Mouse (Mus musculus) layer of hippocampus, postnatal 10 days (tissue): ENCODE measurements at regions not wholly inside any gene's neighbourhood (a gene's known extent, or its start where the extent isn't known, plus 50 kb on each side); places are given as distances from the start of the nearest gene placed in this dataset.

Experiments
- DNase-seq, 2 experiments: peaks; one replicate each; pipeline ENCODE4 v3.0.0; 2021; ENCODE audit warnings: low spot score in 2 of 2

DNA sequence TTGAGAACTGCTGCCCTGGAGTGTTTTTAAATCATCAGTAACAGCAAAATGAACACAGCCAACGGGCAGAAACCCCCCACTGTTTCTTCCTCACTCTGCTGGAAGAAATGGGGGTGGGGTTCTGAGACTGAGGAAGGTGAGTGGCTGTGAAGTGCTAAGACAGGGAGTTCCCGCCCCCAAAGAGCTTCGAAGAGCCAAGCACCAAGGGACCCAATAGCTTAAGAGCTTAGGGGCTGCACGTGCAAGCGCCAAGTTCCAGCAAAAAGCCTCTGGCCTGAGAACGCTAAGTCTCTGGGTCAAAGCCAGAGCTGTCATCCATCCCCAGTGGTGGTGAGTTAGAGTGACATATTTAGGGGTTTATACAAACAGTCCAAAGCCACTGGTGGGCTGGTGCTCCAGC lies 55.1 kb upstream of the Pcbd1 start:
- DNase-seq = no peak

DNA sequence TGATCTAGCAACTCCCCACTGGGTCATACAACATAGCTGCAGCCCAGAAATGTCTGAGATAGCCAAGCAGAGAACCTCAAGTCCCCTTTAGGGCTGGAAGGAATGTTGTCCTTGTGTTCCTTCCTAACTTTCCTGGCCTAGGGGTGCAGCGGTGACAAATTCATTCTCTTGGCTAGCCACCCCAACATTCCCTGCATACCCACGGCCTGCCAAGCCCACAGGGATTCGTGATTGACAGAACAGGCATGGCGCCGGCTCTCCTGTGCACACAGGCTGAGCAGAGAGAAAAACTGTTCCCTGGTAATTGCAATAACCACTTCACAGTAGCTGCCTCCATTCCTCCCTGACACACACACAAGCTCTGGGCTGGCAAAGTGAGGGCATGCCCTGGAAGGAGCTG lies 60.5 kb upstream of the Pcbd1 start:
- peak in 1 of 2 experiments; percentile 21 for DNase-seq

DNA sequence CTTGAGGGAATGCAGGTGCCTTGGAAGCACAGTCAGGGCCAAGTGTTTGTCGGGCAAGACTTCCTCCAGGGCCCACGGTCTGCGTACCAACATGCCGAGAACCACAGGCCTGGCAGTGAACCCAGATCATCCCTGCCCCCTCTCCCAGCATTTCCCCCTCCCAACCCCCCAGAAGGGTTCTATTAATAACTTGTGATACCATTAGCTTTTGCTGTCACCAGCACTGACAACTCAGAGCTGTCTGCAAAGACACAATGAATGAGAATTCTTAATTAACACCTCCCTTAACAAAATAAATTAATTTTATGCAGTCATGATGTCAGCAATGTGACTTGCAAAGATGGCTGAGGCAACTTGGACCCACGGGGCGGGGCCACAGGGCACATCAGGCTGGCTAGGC lies 61.9 kb upstream of the Pcbd1 start:
- DNase-seq = no peak

DNA sequence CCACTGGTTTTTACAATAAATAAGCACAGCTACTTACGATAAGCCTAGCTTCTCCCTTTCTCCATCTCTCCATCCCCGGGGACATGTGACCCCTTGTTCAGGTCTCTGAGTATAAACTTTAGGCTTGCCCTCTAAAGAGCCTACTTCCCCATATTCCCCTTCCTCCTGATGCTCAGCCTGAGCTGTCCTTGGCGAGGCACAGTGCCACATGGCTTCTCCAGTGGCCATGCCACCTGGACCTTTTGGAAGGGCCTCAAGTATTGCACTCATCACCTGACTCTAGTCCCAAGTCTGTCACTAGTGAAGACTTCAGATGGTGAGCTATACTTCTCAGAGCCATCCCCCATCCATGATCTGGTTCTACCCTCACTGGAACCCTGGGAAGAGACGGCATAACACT lies 64.1 kb upstream of the Pcbd1 start:
- DNase-seq = no peak

DNA sequence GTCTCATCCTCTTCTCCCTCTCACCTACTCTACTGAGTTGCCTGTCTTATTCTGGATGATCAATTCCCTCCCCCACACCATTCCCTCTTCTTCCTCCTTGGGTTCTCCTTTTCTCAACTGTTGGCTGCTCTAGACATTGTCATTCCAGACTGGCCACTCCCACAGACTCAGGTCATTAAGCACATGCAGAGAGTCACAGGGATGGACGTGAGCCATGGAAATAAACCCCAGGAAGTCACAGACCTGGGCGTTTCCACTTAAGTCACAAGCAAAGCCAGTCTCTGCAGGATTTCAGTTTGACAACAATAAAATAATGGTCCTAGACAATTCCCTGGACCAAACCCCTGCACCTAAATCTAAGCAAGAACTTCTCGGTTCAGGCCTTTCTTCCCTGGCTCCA lies 65.0 kb upstream of the Pcbd1 start:
- no peak for DNase-seq

DNA sequence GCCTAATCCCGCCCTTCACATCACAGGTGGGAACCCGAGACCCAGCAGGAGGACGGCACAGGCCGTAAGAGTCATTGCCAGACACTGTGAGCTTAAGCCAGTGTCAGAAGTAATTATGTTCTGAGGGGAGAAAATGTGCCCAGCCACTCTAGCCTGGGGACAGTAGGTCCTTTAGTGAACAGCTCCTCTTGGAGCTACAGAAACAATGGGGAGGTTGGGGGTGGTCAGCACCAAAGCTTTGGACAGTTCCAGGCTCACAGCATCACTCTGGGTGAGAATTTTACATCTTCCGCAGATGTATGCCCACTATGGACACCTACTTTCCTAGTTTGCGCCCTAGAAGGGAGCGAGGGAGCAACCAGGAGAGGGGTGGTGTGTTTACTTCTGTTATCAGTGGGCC lies 65.7 kb upstream of the Pcbd1 start:
- no peak for DNase-seq

DNA sequence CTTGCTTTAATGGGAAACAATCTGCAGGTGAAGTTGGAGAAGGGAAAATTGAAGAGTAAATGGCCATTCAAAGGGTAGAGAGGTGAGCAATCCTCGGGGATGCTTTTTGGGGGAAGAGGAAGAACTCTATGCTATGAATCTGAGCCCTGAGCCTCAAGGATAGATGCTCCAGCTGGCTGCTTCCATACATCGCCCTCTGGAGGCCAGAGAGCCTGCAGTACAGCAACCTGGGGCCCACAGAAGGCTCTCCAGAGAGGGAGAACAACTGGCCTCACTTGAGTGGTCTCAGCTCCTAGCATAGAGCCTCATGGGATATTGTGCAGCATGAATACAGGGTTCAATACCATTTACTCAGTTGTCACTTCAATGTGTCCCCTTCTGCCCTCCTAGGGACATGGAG lies 69.6 kb upstream of the Pcbd1 start:
- DNase-seq = peak in 1 of 2 experiments; percentile 39

DNA sequence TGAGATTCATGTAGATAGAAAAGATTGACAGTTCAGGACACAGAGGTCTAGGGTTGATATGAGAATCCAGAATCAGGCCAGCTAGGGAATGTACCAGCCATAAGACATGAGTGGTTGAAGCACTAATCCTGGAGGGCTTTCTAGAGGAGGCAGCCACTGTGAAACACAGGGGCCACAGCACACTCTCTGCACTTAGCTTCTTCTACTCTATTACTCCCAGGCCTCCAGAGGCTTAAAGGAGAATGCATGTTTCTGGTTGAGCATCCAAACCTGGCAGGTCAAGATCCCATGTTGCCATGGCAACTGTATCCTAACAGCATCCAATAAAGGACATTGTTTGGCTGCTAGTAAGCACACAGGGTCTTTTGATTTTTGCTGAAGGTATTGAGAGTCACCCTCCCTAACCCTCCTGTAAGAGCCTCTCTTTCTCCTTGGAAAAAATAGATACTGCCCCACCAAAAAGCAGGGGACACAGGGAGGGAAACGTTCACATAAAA lies 76.9 kb upstream of the Pcbd1 start:
- no peak for DNase-seq

DNA sequence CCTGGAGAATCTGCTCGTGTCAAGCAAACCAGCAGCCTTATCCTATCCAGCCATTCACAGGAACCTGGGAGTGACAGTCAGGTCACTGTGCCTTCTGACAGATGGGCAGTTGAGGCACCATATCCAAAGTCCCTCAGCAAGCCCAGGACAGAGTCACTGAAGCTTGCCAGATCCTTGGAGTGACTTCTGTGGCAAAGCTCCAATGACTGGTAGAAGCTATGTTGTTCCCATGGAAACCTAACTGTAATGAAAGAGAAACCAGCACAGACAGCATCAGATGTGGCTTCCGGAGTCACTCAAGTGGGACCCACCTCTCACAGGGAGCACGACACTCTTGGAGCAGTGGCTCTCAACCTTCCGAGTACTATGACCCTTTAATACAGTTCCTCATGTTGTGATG lies 78.4 kb upstream of the Pcbd1 start:
- no peak for DNase-seq

DNA sequence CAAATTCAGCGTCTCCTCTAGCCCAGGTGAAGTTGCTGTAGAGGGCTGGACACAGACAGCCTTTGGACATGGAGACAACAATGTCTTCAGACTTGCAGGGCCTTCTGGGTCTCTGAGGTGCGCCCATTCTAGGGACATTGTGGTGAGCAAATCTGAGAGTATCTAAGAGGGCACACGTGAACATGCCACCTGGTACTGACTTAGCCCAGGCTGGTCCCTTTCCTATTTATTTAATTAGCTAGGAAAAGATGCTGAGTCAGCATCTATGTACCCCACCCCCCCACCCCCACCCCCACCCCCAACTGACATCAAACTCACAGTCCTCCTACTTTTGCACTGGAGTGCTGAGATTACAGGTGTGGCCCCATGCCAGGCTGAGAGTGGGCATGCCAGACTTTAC lies 81.7 kb upstream of the Pcbd1 start:
- no peak for DNase-seq

DNA sequence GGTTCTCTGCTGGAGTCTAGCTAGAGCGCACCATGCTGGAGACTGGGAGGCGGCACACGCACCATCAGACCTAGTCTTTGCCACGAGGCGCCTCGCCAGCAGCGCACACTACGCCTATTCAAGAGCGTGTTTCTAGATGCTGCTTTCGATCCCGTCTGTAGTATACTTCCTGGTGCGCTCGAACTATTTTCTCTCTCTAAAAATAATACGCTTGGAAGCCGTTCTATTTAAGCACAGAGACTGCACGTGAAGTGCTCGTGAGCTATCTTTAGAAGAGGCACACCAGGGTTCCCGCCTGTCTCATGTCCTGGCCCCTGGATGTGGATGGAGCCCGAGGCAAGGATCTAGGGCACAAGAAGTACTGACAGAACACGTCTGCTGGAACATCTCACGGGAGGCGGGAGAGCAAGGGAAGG lies 87.4 kb upstream of the Pcbd1 start:
- no peak for DNase-seq

DNA sequence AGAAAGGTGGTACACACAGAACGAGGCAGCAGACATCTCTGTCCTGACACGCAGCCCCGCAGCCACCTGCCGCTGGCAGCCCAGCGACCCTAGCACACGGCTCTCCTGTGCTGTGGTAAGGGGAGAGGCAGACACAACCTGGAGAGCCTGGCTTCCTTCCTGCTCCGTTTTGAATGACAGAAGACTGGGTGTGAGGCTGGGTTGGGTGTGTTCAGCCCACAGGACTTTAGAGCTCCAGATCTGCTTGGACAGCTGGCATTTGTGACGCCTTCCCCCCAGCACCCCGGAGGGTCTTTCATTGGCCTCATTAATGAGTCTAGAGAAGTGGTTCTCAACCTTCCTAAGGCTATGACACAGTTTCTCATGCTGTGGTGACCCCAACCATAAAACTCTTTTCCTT lies 91.7 kb upstream of the Pcbd1 start:
- DNase-seq = no peak

DNA sequence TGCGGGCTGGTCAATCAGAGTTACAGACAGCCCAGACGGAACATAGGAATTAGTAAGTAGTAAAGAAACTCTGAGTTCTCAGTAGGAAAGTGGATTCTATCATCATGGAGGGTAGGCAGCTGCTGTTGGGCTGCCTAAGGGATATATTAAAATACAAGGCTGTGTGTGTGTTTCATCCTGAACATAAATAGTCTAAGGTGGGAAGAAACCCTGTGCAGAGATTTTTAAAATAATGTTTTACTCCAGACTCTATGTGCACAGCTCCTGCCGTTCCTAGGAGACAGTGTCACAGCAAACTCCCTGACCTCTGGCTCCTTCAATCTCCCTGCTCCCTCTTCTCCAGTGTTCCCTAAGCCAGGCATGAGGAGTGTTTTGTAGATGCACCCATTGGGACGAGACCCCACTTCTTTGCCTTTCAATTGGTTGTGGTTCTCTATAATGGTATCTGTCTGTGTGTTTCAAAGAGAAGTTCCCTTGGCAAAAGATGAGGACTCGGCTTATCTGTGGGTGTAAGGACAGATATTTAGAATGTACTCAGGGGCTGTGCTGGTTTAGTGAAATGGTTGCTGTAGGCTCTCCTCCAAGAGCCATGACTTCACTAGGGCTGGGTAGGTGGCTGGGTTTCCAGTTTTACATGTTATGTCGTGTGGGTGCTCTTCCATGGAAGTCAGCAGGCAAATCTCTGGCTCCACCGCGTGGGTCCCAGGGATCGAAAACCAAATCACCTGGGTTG lies 93.1 kb upstream of the Pcbd1 start:
- DNase-seq = no peak

DNA sequence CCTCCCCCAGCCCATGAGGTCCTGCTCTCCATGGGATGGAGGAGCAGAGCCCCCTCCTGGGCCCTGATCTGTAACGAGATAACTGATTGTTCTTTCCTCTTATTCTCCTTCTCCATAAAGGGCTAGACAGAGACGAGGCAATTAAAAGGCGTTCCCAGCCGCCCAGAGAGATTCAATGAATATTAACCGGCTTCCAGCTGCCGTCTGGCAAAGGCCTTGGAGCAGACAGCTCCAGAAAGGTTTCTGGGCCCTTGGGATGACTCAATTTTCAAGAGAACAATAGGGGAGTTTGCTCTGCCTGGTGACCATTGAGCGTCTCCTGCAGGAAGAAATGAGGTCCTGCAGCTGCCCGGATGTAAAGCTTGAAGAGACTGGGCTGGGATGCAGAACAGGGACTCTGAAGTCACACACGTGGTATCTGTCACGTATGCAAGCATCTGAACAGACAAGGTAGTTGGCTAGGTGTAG lies 104.0 kb upstream of the Pcbd1 start:
- DNase-seq = peak; percentile 17 to 43

DNA sequence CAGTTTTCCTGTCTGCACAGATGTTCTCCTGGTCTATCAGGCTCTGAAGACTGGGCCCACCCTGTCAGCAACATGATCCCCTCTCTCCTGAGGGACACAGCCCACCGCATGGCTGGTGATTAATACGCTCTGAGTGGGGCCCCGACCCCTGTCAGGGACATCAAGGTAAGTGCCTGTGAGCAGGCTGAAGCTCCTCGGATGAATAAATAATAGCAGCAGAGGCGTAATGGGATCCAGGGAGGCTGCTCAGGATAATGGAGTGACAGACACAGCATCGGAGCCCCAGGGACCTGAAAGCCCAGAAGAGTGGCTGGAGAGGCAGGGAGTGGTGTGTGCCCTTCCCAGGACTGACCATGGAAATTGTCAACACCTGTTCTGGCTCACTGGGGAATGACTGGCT lies 107.4 kb upstream of the Pcbd1 start:
- no peak for DNase-seq

DNA sequence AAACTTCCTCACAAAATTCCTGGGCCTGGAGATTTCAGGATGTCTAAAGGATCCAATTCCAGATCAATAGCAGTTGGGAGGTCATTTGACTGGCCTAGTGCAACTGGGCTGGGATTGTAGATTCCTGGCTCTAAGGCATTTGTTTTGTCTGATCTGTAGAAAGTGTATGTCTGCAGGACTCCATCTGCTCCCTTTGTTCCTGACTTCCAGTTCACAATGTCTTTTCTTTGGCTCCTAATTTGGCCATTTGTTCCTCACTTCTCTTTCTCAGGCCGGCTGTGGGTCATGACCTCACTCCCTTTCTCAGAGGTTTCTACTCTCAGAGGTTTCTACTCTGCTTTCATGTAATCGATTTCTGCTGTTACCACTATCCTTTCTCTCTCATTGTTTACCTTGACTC lies 115.5 kb upstream of the Pcbd1 start:
- no peak for DNase-seq

DNA sequence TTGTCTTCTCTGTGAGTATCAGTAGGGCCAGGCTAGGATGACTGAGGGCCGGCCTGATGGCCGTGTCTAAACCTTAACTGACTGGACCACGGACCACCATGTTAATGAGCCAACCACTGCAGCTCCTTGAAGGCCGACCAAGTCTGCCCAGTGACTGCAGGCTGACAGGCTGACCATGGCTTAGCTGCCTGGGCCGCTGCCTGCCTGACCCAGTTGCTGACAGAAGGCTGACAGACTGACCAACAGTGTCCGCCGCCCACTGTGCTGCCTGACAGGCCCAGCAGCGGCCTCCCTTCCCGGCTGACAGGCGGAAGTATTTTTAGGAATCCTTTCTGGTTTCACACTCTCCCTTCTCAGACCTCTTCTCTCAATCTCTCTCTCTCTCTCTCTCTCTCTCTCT lies 124.3 kb upstream of the Pcbd1 start:
- no peak for DNase-seq

DNA sequence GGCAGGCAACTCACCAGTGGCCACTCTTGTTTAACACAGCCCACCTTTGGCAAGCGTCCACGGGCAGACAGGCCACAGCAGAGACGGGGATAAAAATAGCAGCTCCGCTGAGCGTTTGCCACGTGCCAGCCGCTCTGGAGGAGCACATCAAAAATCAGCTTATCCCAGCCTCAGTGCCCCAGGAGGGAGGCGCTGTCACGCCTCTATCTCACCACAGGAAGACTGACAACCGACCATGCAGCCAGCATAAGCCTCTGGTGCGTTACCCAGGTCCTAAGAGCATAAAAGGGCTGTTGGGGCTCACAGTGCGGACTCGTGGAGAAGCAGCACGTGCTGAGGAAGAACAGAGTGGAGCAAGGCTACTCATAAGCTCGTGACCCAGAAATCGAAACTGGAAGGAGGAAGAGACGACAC lies 126.4 kb upstream of the Unc5b start:
- DNase-seq = peak; percentile 36 to 40

DNA sequence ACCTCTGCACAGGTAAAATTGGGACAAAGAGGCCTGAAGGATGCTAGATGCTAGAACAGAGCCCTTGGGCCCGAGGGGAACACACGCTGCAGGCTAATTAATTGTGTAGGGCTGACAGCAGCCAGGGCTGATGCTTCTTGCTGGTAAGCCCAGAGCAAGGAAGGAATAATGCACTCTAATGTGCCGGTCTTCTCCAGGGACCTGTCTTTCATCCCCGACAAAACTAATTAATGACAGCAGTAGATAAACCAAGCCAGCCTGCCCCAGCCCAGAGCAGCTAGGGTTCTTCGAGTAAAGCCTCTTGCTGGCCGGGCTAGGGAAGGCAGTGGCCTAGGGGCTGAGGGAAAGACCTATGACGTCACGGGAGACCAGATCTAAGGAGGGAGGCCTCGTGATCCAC lies 124.1 kb upstream of the Unc5b start:
- DNase-seq = no peak

DNA sequence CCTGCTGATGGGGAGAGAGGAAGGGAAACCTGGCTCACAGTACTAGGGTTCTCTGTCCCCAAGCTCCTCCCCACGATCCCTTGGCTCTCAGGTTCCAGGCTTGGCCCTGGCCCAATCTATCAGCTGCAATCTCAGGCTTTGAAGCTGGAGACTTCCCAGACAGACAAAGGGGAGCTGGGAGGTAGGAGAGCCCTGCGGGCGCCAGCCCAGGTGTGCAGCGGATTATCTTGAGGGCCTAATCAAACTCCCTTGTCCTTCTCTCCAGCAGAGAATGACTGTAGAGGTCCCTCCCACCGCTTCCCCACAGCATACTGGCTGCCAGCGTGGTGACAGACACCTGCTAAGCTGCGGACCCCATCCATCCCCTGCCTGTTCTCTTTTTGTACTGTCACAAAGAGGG lies 121.1 kb upstream of the Unc5b start:
- no peak for DNase-seq

DNA sequence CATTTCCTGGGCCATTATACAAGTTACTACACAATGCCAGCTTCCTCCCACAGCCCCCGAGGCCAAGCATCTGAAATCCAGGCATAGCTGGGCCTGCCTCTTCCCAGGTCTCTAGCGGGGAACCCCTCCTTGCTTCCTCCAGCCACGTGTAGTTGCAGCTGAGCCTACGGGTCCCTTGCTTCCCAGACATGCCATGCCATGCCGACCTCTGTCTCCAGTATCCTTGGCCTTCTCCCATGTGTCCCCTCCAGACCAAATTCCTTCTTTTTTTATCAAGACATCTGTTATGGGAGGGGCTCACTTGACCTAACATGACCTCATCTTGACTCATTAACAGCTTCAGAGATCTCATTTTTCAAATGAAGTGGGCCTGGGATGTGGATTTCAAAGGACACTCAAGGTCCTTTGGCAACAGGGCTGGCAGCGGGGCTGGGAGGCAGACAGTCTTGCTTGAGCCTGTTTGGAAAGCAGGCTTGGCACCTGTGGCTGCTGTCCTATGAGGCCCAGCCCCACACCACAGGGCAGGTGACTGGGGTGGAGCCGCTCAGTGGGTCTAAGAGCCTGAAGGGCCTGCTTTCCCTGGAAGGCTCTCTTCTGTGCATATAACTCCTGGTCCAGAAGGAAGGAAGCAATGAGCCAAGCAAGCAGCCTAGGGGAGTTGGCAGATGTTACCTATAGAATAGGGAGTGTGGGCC lies 117.7 kb upstream of the Unc5b start:
- no peak for DNase-seq

DNA sequence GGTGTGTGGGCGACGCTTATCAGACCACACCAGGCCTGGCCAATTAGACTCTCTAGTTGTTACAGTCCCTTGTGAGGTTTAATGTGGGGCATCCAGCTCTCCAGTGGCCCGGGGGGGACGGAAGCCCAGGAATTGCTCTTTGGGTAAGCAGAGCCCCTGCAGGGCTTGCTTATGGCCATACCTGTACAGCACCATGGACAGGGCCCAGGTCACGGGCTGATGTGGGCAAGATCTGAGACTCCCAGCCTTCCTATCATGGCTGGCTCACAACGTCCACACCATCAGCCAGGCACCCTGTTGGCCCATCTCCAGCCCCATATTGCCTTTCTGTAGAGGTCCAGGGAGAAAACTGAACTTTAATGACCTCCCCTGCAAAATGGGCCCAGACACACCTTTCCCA lies 111.7 kb upstream of the Unc5b start:
- DNase-seq = no peak

DNA sequence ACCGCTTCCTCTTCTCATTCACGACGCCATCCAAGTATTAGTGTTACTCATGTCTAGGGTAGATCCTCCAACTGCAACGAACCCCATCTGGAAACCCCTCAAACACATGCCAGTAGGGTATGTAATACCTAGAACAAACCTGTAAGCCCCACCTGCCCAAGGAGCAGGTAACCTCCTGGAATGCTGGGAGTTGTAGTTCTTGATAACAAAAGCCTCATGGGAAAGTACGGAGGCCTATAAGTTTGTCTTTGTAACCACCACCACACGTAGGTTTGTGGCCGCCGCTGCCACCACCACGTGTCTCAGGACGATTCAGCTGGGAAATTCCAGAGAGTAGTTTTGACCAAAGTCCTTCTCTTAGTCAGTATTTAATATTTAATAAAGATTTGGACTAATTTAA lies 107.4 kb upstream of the Unc5b start:
- DNase-seq = no peak
